Mouse (Mus musculus) forebrain, postnatal 0 days (tissue): ENCODE data around the gene Cd247. TPM values are rescaled to one million over a fixed set of nuclear protein-coding genes. Genes with fewer than 3 reads are reported as not detected.

ENCODE experiments used
- ATAC-seq: fragments of 200-750 bp; cut with Nextera tagmentation; 2 replicates; pipeline ENCODE4 v1.8.0; 2017; ENCODE audit warnings: mild to moderate bottlenecking, moderate library complexity
- DNase-seq: peaks from one replicate; pipeline ENCODE4 v3.0.0-alpha.2; 2015
- H3K27ac ChIP-seq: fragments of 300-500 bp; sonication (generic); 2 replicates; pipeline ENCODE4 v1.5.1; 2014; ENCODE audit warnings: low read depth, mild to moderate bottlenecking, antibody characterized with exemption, low read length, moderate library complexity, mixed read lengths
- H3K27me3 ChIP-seq: fragments of 300-500 bp; sonication (generic); 2 replicates; pipeline ENCODE4 v1.6.1; 2014; ENCODE audit warnings: mild to moderate bottlenecking, low read length, mixed read lengths; ENCODE audit not compliant: insufficient read depth
- H3K36me3 ChIP-seq: fragments of 300-500 bp; sonication (generic); 2 replicates; pipeline ENCODE4 v1.6.1; 2014; ENCODE audit warnings: mild to moderate bottlenecking, moderate library complexity; ENCODE audit not compliant: insufficient read depth
- H3K4me1 ChIP-seq: fragments of 300-500 bp; sonication (generic); 2 replicates; pipeline ENCODE4 v1.6.1; 2014; ENCODE audit warnings: antibody characterized with exemption; ENCODE audit not compliant: insufficient read depth
- H3K4me2 ChIP-seq: fragments of 300-500 bp; sonication (generic); 2 replicates; pipeline ENCODE4 v1.6.1; 2014; ENCODE audit warnings: low read depth, mild to moderate bottlenecking, moderate library complexity
- H3K4me3 ChIP-seq: fragments of 300-500 bp; sonication (generic); 2 replicates; pipeline ENCODE4 v1.5.1; 2014; ENCODE audit warnings: low read depth, low read length, mixed read lengths
- H3K9ac ChIP-seq: fragments of 300-500 bp; sonication (generic); 2 replicates; pipeline ENCODE4 v1.6.1; 2014; ENCODE audit warnings: mild to moderate bottlenecking
- H3K9me3 ChIP-seq: fragments of 300-500 bp; sonication (generic); 2 replicates; pipeline ENCODE4 v1.6.1; 2016; ENCODE audit warnings: low read length
- CTCF ChIP-seq: sonication (generic); IDR thresholded peaks from 2 replicates; pipeline ENCODE4 v1.5.1; 2016; ENCODE audit warnings: antibody characterized with exemption, control low read depth, low read depth
- WGBS: fragments of 180-500 bp; shearing (Covaris S2); extraction: QIAGEN DNeasy Blood & Tissue Kit; methylation state at CpG from one replicate; pipeline ENCODE4 v1.1.7; 2014; 5-methylcytosine and 5-hydroxymethylcytosine counted together
- polyA plus RNA-seq: library from polyadenylated mRNA; unstranded; fragments of >200 nt; fragmentation: Nextera tagmentation; extraction: Ambion mirVana; gene quantifications from 2 replicates; pipeline ENCODE4 v1.2.1, GENCODE M21; 2015
- total RNA-seq: library from RNA; depleted of rRNA; stranded (reverse); fragments of >200 nt; gene quantifications from 2 replicates; pipeline ENCODE4 v1.2.3, GENCODE M21; 2014

Gene Cd247
- total and polyA plus RNA-seq, 2 experiments from 2014 or later, result 0.14 to 0.67 TPM

GRCm38 (mm10) chr1:165834633-165834975 lies 46.1 kb downstream of the Cd247 start:
- Histone ChIP-seq H3K4me2 (peak overlapping the region; percentile 31), H3K36me3 (no peaks in the 10 kb centered on the region), H3K9me3 (no peaks in the 10 kb centered on the region), H3K27me3 (no peaks in the 10 kb centered on the region; the same call in 1 of the 2 replicates), H3K4me3 (peak overlapping the region; percentile 14), H3K27ac (no peak overlapping the region), H3K9ac (0 out of 2 replicates have a peak overlapping the region, but pooled peaks have one; percentile 25), H3K4me1 (peaks cover 5% of the 10 kb centered on the region; the same call in 1 of the 2 replicates)
- DNase-seq, result peak; percentile 27
- 21% methylated on average over 12 of the region's 12 CpGs for WGBS
- ATAC-seq, result no peak
- no peak for TF ChIP-seq CTCF

GRCm38 (mm10) chr1:165836461-165836860 lies 48.0 kb downstream of the Cd247 start:
- H3K27ac ChIP-seq, result no peak overlapping the region
- no peaks in the 10 kb centered on the region for H3K9me3 ChIP-seq
- H3K27me3 ChIP-seq, result no peaks in the 10 kb centered on the region; the same call in 1 of the 2 replicates
- no peak overlapping the region for H3K4me3 ChIP-seq
- TF ChIP-seq CTCF, result no peak
- H3K9ac ChIP-seq, result no peak overlapping the region
- DNase-seq, result no peak
- no peaks in the 10 kb centered on the region for H3K36me3 ChIP-seq
- peaks cover 12% of the 10 kb centered on the region for H3K4me1 ChIP-seq
- WGBS, result 39% methylated on average over 6 of the region's 6 CpGs
- ATAC-seq, result no peak
- H3K4me2 ChIP-seq, result no peak overlapping the region

DNA sequence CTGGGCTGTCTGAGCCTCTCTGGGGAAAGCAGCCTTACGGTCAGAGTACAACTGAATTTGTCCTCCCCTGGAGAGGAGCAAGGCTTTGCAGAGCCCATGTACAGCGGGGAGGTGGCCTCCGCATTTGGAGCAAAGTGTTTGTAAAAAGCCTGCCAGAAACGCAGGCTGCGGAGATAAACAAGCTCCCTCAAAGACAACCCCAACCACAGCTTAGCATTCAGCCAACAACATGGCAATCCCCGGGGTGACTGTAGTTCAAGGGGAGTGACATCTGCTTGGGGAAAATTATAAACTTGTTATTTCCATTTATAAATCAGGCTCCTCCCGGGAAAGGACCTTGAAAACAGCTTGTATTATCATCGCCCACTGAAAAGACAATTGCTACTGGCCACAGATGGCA lies 49.1 kb downstream of the Cd247 start:
- no peaks in the 10 kb centered on the region for H3K36me3 ChIP-seq
- DNase-seq (no peak), ATAC-seq (peak; percentile 68)
- H3K27ac ChIP-seq, result peak overlapping the region; percentile 51; the same call in 1 of the 2 replicates
- no peak overlapping the region for H3K9ac ChIP-seq
- WGBS, result 24% methylated on average over 8 of the region's 8 CpGs
- H3K4me2 ChIP-seq, result no peak overlapping the region
- no peaks in the 10 kb centered on the region; the same call in 1 of the 2 replicates for H3K27me3 ChIP-seq
- peaks cover 12% of the 10 kb centered on the region for H3K4me1 ChIP-seq
- TF ChIP-seq CTCF, result no peak
- H3K9me3 ChIP-seq, result no peaks in the 10 kb centered on the region
- no peak overlapping the region for H3K4me3 ChIP-seq

DNA sequence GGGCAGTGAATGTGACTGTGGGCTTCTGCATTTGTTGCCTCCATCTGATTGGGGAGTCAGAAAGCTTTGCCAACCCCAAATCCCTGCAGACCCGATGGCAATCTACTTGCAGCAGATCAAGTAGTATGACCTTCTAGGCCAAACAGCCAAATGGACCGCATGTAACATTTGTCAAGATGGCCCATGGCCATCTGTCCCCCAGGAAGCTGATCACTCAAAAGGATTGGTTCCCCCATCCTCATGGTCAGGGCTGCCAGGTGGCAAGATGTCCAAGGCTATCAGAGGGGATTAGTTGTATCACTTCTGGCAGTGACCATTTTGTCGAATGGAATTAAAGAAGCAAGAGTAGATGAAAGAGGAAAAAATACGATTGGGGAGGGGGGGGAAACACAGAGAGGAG lies 50.7 kb downstream of the Cd247 start:
- Histone ChIP-seq H3K27me3 (no peaks in the 10 kb centered on the region; the same call in none of the 2 replicates), H3K9me3 (no peaks in the 10 kb centered on the region), H3K9ac (no peak overlapping the region), H3K36me3 (no peaks in the 10 kb centered on the region), H3K4me3 (no peak overlapping the region), H3K4me1 (peaks cover 15% of the 10 kb centered on the region), H3K4me2 (no peak overlapping the region), H3K27ac (no peak overlapping the region)
- no peak for DNase-seq
- no peak for TF ChIP-seq CTCF
- WGBS, result 81% methylated on average over 4 of the region's 4 CpGs
- ATAC-seq, result no peak

GRCm38 (mm10) chr1:165840548-165841230 lies 52.2 kb downstream of the Cd247 start:
- WGBS, result 14% methylated on average over 31 of the region's 31 CpGs
- Histone ChIP-seq H3K4me1 (peaks cover 16% of the 10 kb centered on the region), H3K27me3 (no peaks in the 10 kb centered on the region; the same call in none of the 2 replicates), H3K9me3 (no peaks in the 10 kb centered on the region), H3K36me3 (no peaks in the 10 kb centered on the region), H3K4me3 (peak overlapping the region; percentile 32), H3K27ac (no peak overlapping the region), H3K4me2 (peak overlapping the region; percentile 52), H3K9ac (peak overlapping the region; percentile 44)
- DNase-seq (peak; percentile 38), ATAC-seq (no peak)
- no peak for TF ChIP-seq CTCF

- ATAC-seq, result no peak
- H3K4me1 ChIP-seq, result peaks cover 12% of the 10 kb centered on the region
- no peak overlapping the region for H3K4me3 ChIP-seq
- 56% methylated on average over 7 of the region's 7 CpGs for WGBS
- DNase-seq, result no peak
- no peaks in the 10 kb centered on the region for H3K9me3 ChIP-seq
- no peak overlapping the region for H3K4me2 ChIP-seq
- no peak overlapping the region for H3K27ac ChIP-seq
- no peaks in the 10 kb centered on the region for H3K36me3 ChIP-seq
- H3K9ac ChIP-seq, result no peak overlapping the region
- no peaks in the 10 kb centered on the region; the same call in none of the 2 replicates for H3K27me3 ChIP-seq
- TF ChIP-seq CTCF, result no peak
These were observed 53.7 kb downstream of the Cd247 start for GRCm38 (mm10) chr1:165842170-165842569.

- Histone ChIP-seq H3K27me3 (no peaks in the 10 kb centered on the region; the same call in none of the 2 replicates), H3K9ac (no peak overlapping the region), H3K9me3 (no peaks in the 10 kb centered on the region), H3K36me3 (no peaks in the 10 kb centered on the region), H3K4me2 (no peak overlapping the region), H3K4me1 (peaks cover 12% of the 10 kb centered on the region), H3K27ac (no peak overlapping the region), H3K4me3 (no peak overlapping the region)
- WGBS, result 58% methylated on average over 3 of the region's 3 CpGs
- DNase-seq (no peak), ATAC-seq (no peak)
- TF ChIP-seq CTCF, result no peak
These were observed 55.1 kb downstream of the Cd247 start for GRCm38 (mm10) chr1:165843586-165843985.
